Mouse (Mus musculus): ENCODE measurements around the gene Stk38l. TPM values are rescaled to one million over a fixed set of nuclear protein-coding genes. Genes with fewer than 3 reads are reported as not detected.

The Stk38l gene
- 10.5 and 11.1 TPM in 2 replicates for total RNA-seq (2023)

DNA sequence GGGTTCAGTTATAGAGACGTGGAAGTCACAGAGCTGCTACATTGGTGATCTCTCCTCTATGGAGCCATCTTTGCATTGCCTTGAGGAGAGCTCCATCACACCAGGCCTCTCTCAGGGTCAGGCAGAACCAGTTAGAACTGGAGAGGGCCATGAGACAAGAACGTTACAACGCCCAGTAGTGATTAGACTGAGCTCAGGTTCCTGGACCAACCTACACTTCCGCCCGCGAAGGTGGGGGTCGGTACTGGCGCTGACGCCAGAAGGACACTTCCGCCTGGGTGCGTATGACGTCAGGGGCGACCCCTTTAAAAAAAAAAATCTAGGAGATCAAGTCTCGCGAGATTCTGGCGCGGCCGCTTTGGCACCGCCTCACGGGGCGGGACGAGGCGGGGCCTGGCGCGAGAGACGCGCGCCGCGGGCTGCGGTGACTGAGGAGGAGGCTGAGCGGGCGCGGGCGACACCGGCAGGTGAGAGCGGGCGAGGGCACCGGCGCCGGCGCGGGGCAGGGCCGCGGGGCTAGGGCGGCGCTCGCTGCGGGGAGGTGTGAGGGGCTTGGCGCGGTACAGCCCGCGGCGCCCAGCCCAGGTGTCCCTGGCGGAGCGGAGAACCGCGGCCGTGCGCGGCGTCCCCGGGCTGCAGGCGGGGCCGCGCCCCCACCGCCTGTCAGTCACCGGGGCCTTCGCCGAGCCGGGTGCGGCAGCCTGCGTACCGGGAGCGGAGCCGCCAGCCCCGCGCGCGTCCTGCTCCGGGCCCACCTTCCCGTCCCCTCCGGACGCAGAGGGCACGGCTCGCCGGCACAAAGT is at the start of gene Stk38l:
Gene Stk38l, plus strand, starts transcription at position 415 of the 803 bp plus-strand sequence.

DNA sequence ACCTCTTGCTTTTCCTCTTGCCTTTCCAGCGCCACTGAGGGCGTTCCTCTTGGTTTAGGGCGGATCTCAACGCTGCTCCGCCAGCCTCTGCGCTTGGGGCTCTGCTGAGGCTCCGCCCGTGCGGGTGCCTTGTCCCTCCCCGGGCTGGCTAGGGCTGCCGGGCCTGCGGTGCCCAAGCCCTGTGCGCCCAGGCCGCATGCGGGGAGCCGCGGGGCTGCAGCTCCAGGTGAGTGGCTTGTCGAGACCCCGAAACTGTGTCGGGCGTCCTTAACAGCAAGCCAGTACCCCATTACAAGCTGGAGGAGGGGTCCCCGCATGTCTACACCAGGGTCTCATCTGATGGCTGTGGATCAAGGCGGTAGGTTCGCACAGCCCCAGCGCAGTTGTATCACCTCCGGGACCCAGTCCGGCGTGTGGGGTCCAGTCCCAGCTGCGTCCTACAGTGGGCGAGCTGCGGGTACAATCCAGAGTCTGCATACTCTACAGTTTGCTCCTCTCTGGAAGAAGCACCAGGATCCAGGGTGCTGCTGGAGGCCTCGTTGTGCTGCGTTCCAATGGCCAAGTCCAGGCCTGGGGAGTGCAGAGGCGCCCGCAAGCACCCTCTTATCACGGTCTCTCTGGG is 71.2 kb downstream of the Stk38l start, which contains the start of gene Arntl2:
Gene Arntl2, plus strand, starts transcription at position 132 of the 622 bp plus-strand sequence.

Other genes starting within 250 kb of the Stk38l start
- gene Itpr2, start 222.8 kb upstream of the Stk38l start, total RNA-seq (2023): 59.1 and 85.9 TPM in 2 replicates
- 81.9 and 96.3 TPM in 2 replicates for gene Fgfr1op2, start 147.8 kb upstream of the Stk38l start, total RNA-seq (2023)
- gene Ints13, start 147.2 kb upstream of the Stk38l start, total RNA-seq (2023): 38.4 and 44.4 TPM in 2 replicates
- 30.9 and 31.5 TPM in 2 replicates for gene Med21, start 82.4 kb upstream of the Stk38l start, total RNA-seq (2023)
- 18.6 and 21.5 TPM in 2 replicates for gene Tm7sf3, start 82.2 kb upstream of the Stk38l start, total RNA-seq (2023)
- not detected in 2 replicates for gene Arntl2, start 71.1 kb downstream of the Stk38l start, total RNA-seq (2023)
- not detected in 2 replicates for gene Smco2, start 125.1 kb downstream of the Stk38l start, total RNA-seq (2023)
- 2.2 and 6.7 TPM in 2 replicates for gene Ppfibp1, start 163.5 kb downstream of the Stk38l start, total RNA-seq (2023)
- not detected in 2 replicates for gene 1700034J05Rik, start 229.4 kb downstream of the Stk38l start, total RNA-seq (2023)